In the genomic region with DNA sequence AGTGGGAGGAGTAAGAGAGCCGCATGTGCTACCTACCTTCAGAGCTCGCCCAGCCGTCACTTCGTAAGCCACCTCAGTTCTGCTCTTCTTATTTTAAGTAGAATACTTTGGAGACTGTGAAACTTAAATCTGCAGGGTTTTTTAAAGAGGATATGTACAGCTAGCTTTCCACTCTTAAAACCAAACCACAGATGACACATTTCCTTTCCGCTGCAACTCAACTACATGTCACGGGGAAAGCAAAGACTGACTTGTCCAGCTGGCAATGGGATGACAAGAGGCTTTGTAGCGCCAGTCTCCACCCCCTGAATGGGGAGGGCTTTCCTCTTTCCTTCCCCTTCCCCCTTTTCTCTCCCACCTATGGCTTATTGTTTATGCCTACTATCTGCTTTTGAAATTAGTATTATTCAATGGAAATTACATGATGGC, we compare ENCODE assay signal across 8 mouse cellular contexts. TPM values are rescaled to one million over a fixed set of nuclear protein-coding genes. Genes with fewer than 3 reads are reported as not detected.
DNase-seq lines count a peak whose midpoint lies in the region; ATAC-seq and TF ChIP-seq lines count a peak whose summit lies in the region.

A gene (minus strand): TSS at position 257 of the 429 bp plus-strand sequence.
A gene (minus strand): TSS at position 277 of the 429 bp plus-strand sequence.

- no peak within 1 kb of the TSS for H3K9ac ChIP-seq in lung, postnatal 0 days (replicated peaks; ENCODE audit: low read depth)
- H3K9ac ChIP-seq in midbrain, embryonic 13.5 days (replicated peaks) = no peak within 1 kb of the TSS

- no peak for TF ChIP-seq EP300 in lung, postnatal 0 days (IDR thresholded peaks at IDR 0.05)

- WGBS in thymus, adult 2 months = 6% methylated on average over 7 of the region's 7 CpGs
- 76% methylated on average over 7 of the region's 7 CpGs for WGBS in lung, postnatal 0 days
- 84% methylated on average over 7 of the region's 7 CpGs for WGBS in midbrain, embryonic 13.5 days

- H3K4me3 ChIP-seq in thymus, adult 2 months (ENCODE audit: control insufficient read depth, insufficient read depth, low read length) = no peak within 1 kb of the TSS
- no peak within 1 kb of the TSS; the same call in 1 of the 2 replicates for H3K4me3 ChIP-seq in lung, postnatal 0 days (ENCODE audit: low read depth, low read length)
- H3K4me3 ChIP-seq in midbrain, embryonic 13.5 days (replicated peaks) = no peak within 1 kb of the TSS

- peak; percentile 33 for DNase-seq in thymus, adult 2 months
- no peak for DNase-seq in thymus, postnatal 4 days
- peak; percentile 53 for DNase-seq in lung, postnatal 0 days (ENCODE audit: low spot score)
- peak; percentile 25 to 42 for DNase-seq in thymus, postnatal 36 days
- DNase-seq in urinary bladder, postnatal 36 days (ENCODE audit: low spot score in 2 of 2) = no peak
- DNase-seq in ovary, postnatal 14 days (ENCODE audit: low spot score) = no peak

- H3K27ac ChIP-seq in thymus, adult 2 months (ENCODE audit: control insufficient read depth, insufficient read depth, low read length) = peak within 1 kb of the TSS; percentile 75
- no peak within 1 kb of the TSS for H3K27ac ChIP-seq in lung, postnatal 0 days (ENCODE audit: low read length)
- no peak within 1 kb of the TSS for H3K27ac ChIP-seq in midbrain, embryonic 13.5 days

- TF ChIP-seq CTCF in thymus, adult 2 months (IDR thresholded peaks at IDR 0.05; ENCODE audit: borderline replicate concordance, control insufficient read depth, extremely low read depth, insufficient read depth, low read length, poor library complexity) = no peak
- TF ChIP-seq CTCF in lung, postnatal 0 days (IDR thresholded peaks at IDR 0.05) = no peak

- no peaks in the 10 kb centered on the region for H3K36me3 ChIP-seq in thymus, adult 2 months (ENCODE audit: control insufficient read depth, insufficient read depth, low read length)
- no peaks in the 10 kb centered on the region for H3K36me3 ChIP-seq in lung, postnatal 0 days (ENCODE audit: insufficient read depth, low read length)
- peaks cover 7% of the 10 kb centered on the region for H3K36me3 ChIP-seq in midbrain, embryonic 13.5 days

- no peaks in the 10 kb centered on the region for H3K9me3 ChIP-seq in lung, postnatal 0 days (ENCODE audit: low read length)
- H3K9me3 ChIP-seq in midbrain, embryonic 13.5 days = no peaks in the 10 kb centered on the region

- H3K4me1 ChIP-seq in thymus, adult 2 months (replicated peaks; ENCODE audit: control insufficient read depth, insufficient read depth, low read length) = peaks cover 23% of the 10 kb centered on the region
- no peaks in the 10 kb centered on the region for H3K4me1 ChIP-seq in lung, postnatal 0 days (ENCODE audit: insufficient read depth, low read depth, low read length)
- H3K4me1 ChIP-seq in midbrain, embryonic 13.5 days (replicated peaks) = peaks cover 11% of the 10 kb centered on the region

- no peak for TF ChIP-seq POLR2A in thymus, adult 2 months (IDR thresholded peaks at IDR 0.05; ENCODE audit: control insufficient read depth, extremely low read depth, insufficient read depth, low read length, poor library complexity)

- no peak within 1 kb of the TSS for H3K4me2 ChIP-seq in lung, postnatal 0 days (replicated peaks; ENCODE audit: low read depth, low read length)
- no peak within 1 kb of the TSS for H3K4me2 ChIP-seq in midbrain, embryonic 13.5 days (replicated peaks)

- ATAC-seq in granulocyte monocyte progenitor cell, adult 5-6 weeks (replicated peaks; ENCODE audit: poor library complexity, severe bottlenecking) = peak; percentile 74
- no peak for ATAC-seq in lung, postnatal 0 days
- ATAC-seq in midbrain, embryonic 13.5 days = no peak

- no peaks in the 10 kb centered on the region for H3K27me3 ChIP-seq in thymus, adult 2 months (ENCODE audit: control insufficient read depth, insufficient read depth, low read length)
- no peaks in the 10 kb centered on the region for H3K27me3 ChIP-seq in lung, postnatal 0 days (replicated peaks; ENCODE audit: insufficient read depth, low read length)
- no peaks in the 10 kb centered on the region for H3K27me3 ChIP-seq in midbrain, embryonic 13.5 days

RNA-seq across cellular contexts. Expression of the first gene that starts in this region (rescaled TPM):
- polyA plus RNA-seq in thymus, adult 2 months (2012; rRNA removed) = 3.5 and 3.6 TPM in 2 replicates
- total RNA-seq in granulocyte monocyte progenitor cell, adult 5-6 weeks (2014; fragmentation: Nextera tagmentation) = 20.2 and 33.1 TPM in 2 replicates
- total RNA-seq in granulocyte monocyte progenitor cell, adult 5-6 weeks (2017) = 4.0 and 7.4 TPM in 2 replicates
- 0.61 and 0.64 TPM in 2 replicates for polyA plus RNA-seq in lung, postnatal 0 days (2015; fragmentation: Nextera tagmentation; extraction: Ambion mirVana)
- polyA plus RNA-seq in midbrain, embryonic 13.5 days (2015; fragmentation: Nextera tagmentation; extraction: Ambion mirVana) = 0.62 and 1.1 TPM in 2 replicates

RNA-seq across cellular contexts. Expression of the second gene that starts in this region (rescaled TPM):
- polyA plus RNA-seq in thymus, adult 2 months (2012; rRNA removed) = 12.8 and 16.9 TPM in 2 replicates
- 6.7 and 10.8 TPM in 2 replicates for total RNA-seq in granulocyte monocyte progenitor cell, adult 5-6 weeks (2014; fragmentation: Nextera tagmentation)
- 20.1 and 26.7 TPM in 2 replicates for total RNA-seq in granulocyte monocyte progenitor cell, adult 5-6 weeks (2017)
- 6.4 and 8.0 TPM in 2 replicates for polyA plus RNA-seq in lung, postnatal 0 days (2015; fragmentation: Nextera tagmentation; extraction: Ambion mirVana)
- 2.1 and 3.1 TPM in 2 replicates for polyA plus RNA-seq in midbrain, embryonic 13.5 days (2015; fragmentation: Nextera tagmentation; extraction: Ambion mirVana)

Comparison
In these comparisons a context has a peak if more than half of its experiments do, and no peak if none do; other contexts are left out.
1. DNase-seq: peak in thymus, adult 2 months (single experiment), lung, postnatal 0 days (single experiment) and thymus, postnatal 36 days (2 of 2); none in thymus, postnatal 4 days (single experiment), urinary bladder, postnatal 36 days (0 of 2) and ovary, postnatal 14 days (single experiment).